Mouse (Mus musculus) heart, adult 2 months (tissue): Measurements from ENCODE around the gene Zdhhc6.

ENCODE experiments used
- CTCF ChIP-seq: fragments of 200-600 bp; IDR thresholded peaks from 2 replicates; pipeline ENCODE4 v1.8.1; 2022; ENCODE audit warnings: antibody characterized with exemption, mild to moderate bottlenecking, moderate library complexity
- EP300 ChIP-seq: fragments of 200-500 bp; IDR thresholded peaks from 2 replicates; pipeline ENCODE4 v1.6.1; 2011; ENCODE audit warnings: low read depth, low read length, control low read depth; ENCODE audit not compliant: insufficient read depth
- POLR2A ChIP-seq: fragments of 200-500 bp; IDR thresholded peaks from 2 replicates; pipeline ENCODE4 v1.6.1; 2011; ENCODE audit warnings: mild to moderate bottlenecking, low read depth, low read length, control low read depth; ENCODE audit not compliant: insufficient read depth

DNA sequence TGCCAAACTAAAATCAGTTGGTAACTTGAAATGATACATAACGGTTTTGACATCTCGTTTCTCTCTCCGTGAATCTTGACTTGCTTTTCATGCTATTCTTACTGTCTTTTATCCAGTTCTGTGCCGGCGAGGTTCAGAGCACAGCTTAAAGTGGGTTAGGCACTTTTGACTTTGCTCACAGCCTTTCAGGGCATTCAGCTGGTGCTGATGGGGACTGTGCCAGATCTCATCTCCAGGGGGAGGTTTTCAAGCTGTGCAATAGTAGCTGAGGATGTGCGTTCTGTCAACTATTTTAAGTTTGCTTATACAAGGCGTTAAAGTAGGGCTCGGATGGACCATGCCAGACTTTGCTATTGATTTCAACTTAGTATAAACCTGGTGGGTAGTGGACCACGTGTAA is 21.2 kb upstream of the Zdhhc6 start:
- TF ChIP-seq CTCF: no peak
- TF ChIP-seq EP300: no peak
- TF ChIP-seq POLR2A: no peak
